Mouse (Mus musculus): ENCODE measurements around the gene Exosc1. TPM values are rescaled to one million over a fixed set of nuclear protein-coding genes. Genes with fewer than 3 reads are reported as not detected.

Gene Exosc1
- total and polyA plus RNA-seq, 2 experiments from 2014 or later: 1.7 to 32.1 TPM

DNA sequence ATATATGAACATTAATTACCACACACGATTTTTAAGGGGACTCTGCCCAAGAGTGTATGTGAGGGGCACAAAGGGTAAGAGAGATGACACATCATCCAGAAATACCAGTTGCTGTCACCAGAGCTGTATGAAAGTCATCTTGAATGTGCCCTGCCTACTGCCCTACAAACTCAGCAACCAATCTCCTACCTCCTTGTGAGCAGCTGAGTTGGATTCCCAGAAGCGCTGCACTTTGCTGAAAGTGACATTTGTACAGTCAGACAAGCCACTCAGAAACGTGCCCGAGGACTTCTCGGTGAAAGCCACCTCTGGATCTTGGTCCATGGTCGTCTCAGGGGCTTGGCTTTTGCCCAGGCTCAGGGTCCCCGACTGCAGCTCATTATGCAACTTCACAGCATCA lies 38.3 kb downstream of the Exosc1 start:
- peak overlapping the region; percentile 75 for H3K4me2 ChIP-seq (ENCODE audit: low read depth, low read length)
- peak overlapping the region; percentile 74 for H3K27ac ChIP-seq (ENCODE audit: low read depth)
- H3K9me3 ChIP-seq (replicated peaks; ENCODE audit: control insufficient read depth, low read length): no peaks in the 10 kb centered on the region
- H3K9ac ChIP-seq (replicated peaks; ENCODE audit: low read depth, low read length): peak overlapping the region; percentile 45
- H3K4me1 ChIP-seq (ENCODE audit: control insufficient read depth, insufficient read depth): peaks cover 16% of the 10 kb centered on the region
- 26% methylated on average over 7 of the region's 7 CpGs for WGBS
- TF ChIP-seq CTCF (IDR thresholded peaks at IDR 0.05; ENCODE audit: low read depth): no peak
- no peak for TF ChIP-seq EP300 (IDR thresholded peaks at IDR 0.05; ENCODE audit: low read depth)
- peak overlapping the region; percentile 59 for H3K4me3 ChIP-seq (ENCODE audit: low read depth, low read length)
- no peaks in the 10 kb centered on the region for H3K27me3 ChIP-seq (ENCODE audit: control insufficient read depth, insufficient read depth, low read length)
- H3K36me3 ChIP-seq (replicated peaks; ENCODE audit: control insufficient read depth, insufficient read depth, low read length): peaks cover 10% of the 10 kb centered on the region
- peak; percentile 41 for ATAC-seq (ENCODE audit: insufficient read depth, low read depth)
- peak; percentile 61 for DNase-seq (ENCODE audit: low spot score)

DNA sequence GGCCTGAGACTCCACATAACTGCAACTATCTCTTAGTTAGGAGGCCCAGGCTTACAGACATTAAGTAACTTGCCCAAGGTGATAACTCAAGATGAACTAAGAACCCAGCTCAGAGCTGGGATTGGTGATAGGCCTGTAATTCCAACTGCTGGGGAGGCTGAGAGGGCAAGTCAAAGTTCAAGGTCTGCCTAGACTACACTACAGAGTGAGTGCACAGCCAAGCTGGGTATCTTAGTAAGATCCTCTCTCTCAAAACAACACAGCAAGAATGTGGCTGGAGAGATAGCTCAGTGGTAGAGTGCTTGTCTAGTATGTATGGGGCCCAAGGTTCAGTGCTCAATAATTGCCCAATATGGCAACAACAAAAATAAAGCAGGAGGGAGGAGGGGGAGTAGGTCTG lies 45.0 kb downstream of the Exosc1 start:
- Histone ChIP-seq H3K27ac (ENCODE audit: low read depth) (no peak overlapping the region), H3K36me3 (replicated peaks; ENCODE audit: control insufficient read depth, insufficient read depth, low read length) (peaks cover 57% of the 10 kb centered on the region), H3K27me3 (ENCODE audit: control insufficient read depth, insufficient read depth, low read length) (no peaks in the 10 kb centered on the region), H3K9ac (replicated peaks; ENCODE audit: low read depth, low read length) (no peak overlapping the region), H3K4me2 (ENCODE audit: low read depth, low read length) (no peak overlapping the region), H3K9me3 (replicated peaks; ENCODE audit: control insufficient read depth, low read length) (no peaks in the 10 kb centered on the region), H3K4me3 (ENCODE audit: low read depth, low read length) (no peak overlapping the region), H3K4me1 (ENCODE audit: control insufficient read depth, insufficient read depth) (no peaks in the 10 kb centered on the region)
- TF ChIP-seq EP300 (IDR thresholded peaks at IDR 0.05; ENCODE audit: low read depth) (no peak), CTCF (IDR thresholded peaks at IDR 0.05; ENCODE audit: low read depth) (no peak)
- ATAC-seq (ENCODE audit: insufficient read depth, low read depth) (no peak), DNase-seq (ENCODE audit: low spot score) (no peak)

DNA sequence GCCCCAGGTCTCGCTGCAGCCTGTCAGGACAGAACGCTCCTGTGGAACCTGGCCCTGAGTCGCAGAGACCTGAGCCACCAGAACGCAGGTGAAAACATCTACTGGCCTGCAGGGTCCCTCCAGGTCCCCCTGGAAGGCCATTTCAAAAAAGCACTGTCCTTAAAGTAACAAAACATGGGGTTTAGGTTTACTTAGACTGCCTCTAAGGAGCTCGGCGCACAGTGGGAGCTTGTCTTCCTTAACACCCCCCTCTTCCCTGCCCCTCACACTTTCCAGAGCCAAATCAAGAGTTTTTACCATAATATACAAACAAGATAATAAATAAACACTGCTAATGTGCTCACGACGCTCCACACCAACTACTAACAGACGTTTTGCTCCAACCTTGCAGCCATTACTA lies 49.3 kb downstream of the Exosc1 start:
- Histone ChIP-seq H3K36me3 (replicated peaks; ENCODE audit: control insufficient read depth, insufficient read depth, low read length) (peaks cover 72% of the 10 kb centered on the region), H3K27me3 (ENCODE audit: control insufficient read depth, insufficient read depth, low read length) (no peaks in the 10 kb centered on the region), H3K4me1 (ENCODE audit: control insufficient read depth, insufficient read depth) (no peaks in the 10 kb centered on the region), H3K9ac (replicated peaks; ENCODE audit: low read depth, low read length) (no peak overlapping the region), H3K4me2 (ENCODE audit: low read depth, low read length) (no peak overlapping the region), H3K9me3 (replicated peaks; ENCODE audit: control insufficient read depth, low read length) (no peaks in the 10 kb centered on the region), H3K27ac (ENCODE audit: low read depth) (no peak overlapping the region), H3K4me3 (ENCODE audit: low read depth, low read length) (no peak overlapping the region)
- TF ChIP-seq CTCF (IDR thresholded peaks at IDR 0.05; ENCODE audit: low read depth) (no peak), EP300 (IDR thresholded peaks at IDR 0.05; ENCODE audit: low read depth) (no peak)
- no peak for DNase-seq (ENCODE audit: low spot score)
- WGBS: 94% methylated on average over 9 of the region's 9 CpGs
- no peak for ATAC-seq (ENCODE audit: insufficient read depth, low read depth)

DNA sequence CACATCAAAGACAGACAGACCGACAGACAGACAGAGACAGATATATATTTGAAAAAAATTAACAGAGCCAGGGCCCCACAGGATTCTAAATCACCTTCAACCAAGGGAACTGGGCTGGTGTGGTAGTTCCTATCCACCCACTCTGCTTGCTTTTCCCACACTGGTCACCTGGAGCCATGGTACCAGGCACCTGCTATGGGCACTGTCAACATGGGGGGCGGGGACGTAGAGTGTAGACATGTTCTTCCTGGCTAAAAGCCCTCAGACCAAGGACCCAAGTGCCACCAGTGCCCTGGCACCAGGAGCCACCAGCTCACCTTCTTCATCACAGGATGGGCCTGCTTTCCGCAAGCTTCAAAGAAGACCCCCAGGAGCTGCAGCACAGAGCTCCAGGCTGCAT lies 51.4 kb downstream of the Exosc1 start:
- no peak overlapping the region for H3K4me3 ChIP-seq (ENCODE audit: low read depth, low read length)
- no peak overlapping the region for H3K9ac ChIP-seq (replicated peaks; ENCODE audit: low read depth, low read length)
- DNase-seq (ENCODE audit: low spot score) (no peak), ATAC-seq (ENCODE audit: insufficient read depth, low read depth) (no peak)
- no peaks in the 10 kb centered on the region for H3K9me3 ChIP-seq (replicated peaks; ENCODE audit: control insufficient read depth, low read length)
- TF ChIP-seq EP300 (IDR thresholded peaks at IDR 0.05; ENCODE audit: low read depth) (no peak), CTCF (IDR thresholded peaks at IDR 0.05; ENCODE audit: low read depth) (no peak)
- H3K4me2 ChIP-seq (ENCODE audit: low read depth, low read length): no peak overlapping the region
- WGBS: 97% methylated on average over 4 of the region's 4 CpGs
- no peaks in the 10 kb centered on the region for H3K27me3 ChIP-seq (ENCODE audit: control insufficient read depth, insufficient read depth, low read length)
- no peaks in the 10 kb centered on the region for H3K4me1 ChIP-seq (ENCODE audit: control insufficient read depth, insufficient read depth)
- H3K36me3 ChIP-seq (replicated peaks; ENCODE audit: control insufficient read depth, insufficient read depth, low read length): peaks cover 72% of the 10 kb centered on the region
- no peak overlapping the region for H3K27ac ChIP-seq (ENCODE audit: low read depth)

DNA sequence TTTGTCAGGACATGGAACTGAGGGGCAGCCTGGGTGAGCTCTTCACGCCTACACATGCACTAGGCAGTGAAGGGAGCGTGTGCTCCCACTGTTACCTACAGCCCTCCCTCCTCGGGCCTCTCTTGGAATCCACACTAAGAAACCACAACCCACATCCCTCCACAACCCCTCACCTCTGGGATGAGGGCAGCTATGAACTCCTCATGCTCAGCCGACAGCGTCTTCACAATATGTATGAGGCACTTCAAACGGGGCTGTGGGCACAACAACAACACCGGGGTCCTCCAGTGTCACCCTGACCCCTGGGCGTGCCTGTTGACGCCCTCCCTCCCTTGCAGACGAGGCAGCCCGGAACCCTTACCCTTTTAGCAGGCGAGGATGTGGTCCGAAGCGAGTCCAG lies 58.9 kb downstream of the Exosc1 start:
- TF ChIP-seq CTCF (IDR thresholded peaks at IDR 0.05; ENCODE audit: low read depth) (no peak), EP300 (IDR thresholded peaks at IDR 0.05; ENCODE audit: low read depth) (no peak)
- H3K4me2 ChIP-seq (ENCODE audit: low read depth, low read length): no peak overlapping the region
- H3K9me3 ChIP-seq (replicated peaks; ENCODE audit: control insufficient read depth, low read length): no peaks in the 10 kb centered on the region
- H3K27ac ChIP-seq (ENCODE audit: low read depth): no peak overlapping the region
- no peak overlapping the region for H3K9ac ChIP-seq (replicated peaks; ENCODE audit: low read depth, low read length)
- H3K4me3 ChIP-seq (ENCODE audit: low read depth, low read length): no peak overlapping the region
- H3K36me3 ChIP-seq (replicated peaks; ENCODE audit: control insufficient read depth, insufficient read depth, low read length): peaks cover 66% of the 10 kb centered on the region
- no peaks in the 10 kb centered on the region for H3K4me1 ChIP-seq (ENCODE audit: control insufficient read depth, insufficient read depth)
- ATAC-seq (ENCODE audit: insufficient read depth, low read depth): no peak
- DNase-seq (ENCODE audit: low spot score): no peak
- WGBS: 89% methylated on average over 14 of the region's 14 CpGs
- H3K27me3 ChIP-seq (ENCODE audit: control insufficient read depth, insufficient read depth, low read length): no peaks in the 10 kb centered on the region

Other genes with a start within 250 kb of the Exosc1 start
- gene Slit1, start 189.8 kb downstream of the Exosc1 start, total RNA-seq (2014; rRNA removed; ENCODE audit: low replicate concordance): 0.61 TPM in 1 of 2 replicates, not detected in the other
- gene Slit1, start 189.8 kb downstream of the Exosc1 start, polyA plus RNA-seq (2015; fragmentation: Nextera tagmentation; extraction: Ambion mirVana): 0.10 TPM in 1 of 2 replicates, not detected in the other
- gene Arhgap19, start 131.4 kb downstream of the Exosc1 start, total RNA-seq (2014; rRNA removed; ENCODE audit: low replicate concordance): 11.1 and 13.2 TPM in 2 replicates
- gene Arhgap19, start 131.4 kb downstream of the Exosc1 start, polyA plus RNA-seq (2015; fragmentation: Nextera tagmentation; extraction: Ambion mirVana): 2.4 and 2.7 TPM in 2 replicates
- gene Frat1, start 103.5 kb downstream of the Exosc1 start, total RNA-seq (2014; rRNA removed; ENCODE audit: low replicate concordance): 2.1 and 5.9 TPM in 2 replicates
- gene Frat1, start 103.5 kb downstream of the Exosc1 start, polyA plus RNA-seq (2015; fragmentation: Nextera tagmentation; extraction: Ambion mirVana): 3.4 and 5.2 TPM in 2 replicates
- gene Frat2, start 85.3 kb downstream of the Exosc1 start, total RNA-seq (2014; rRNA removed; ENCODE audit: low replicate concordance): 5.6 and 8.7 TPM in 2 replicates
- gene Frat2, start 85.3 kb downstream of the Exosc1 start, polyA plus RNA-seq (2015; fragmentation: Nextera tagmentation; extraction: Ambion mirVana): 1.4 and 1.9 TPM in 2 replicates
- 4.5 and 7.7 TPM in 2 replicates for gene Rrp12, start 37.2 kb downstream of the Exosc1 start, total RNA-seq (2014; rRNA removed; ENCODE audit: low replicate concordance)
- 4.8 and 7.7 TPM in 2 replicates for gene Rrp12, start 37.2 kb downstream of the Exosc1 start, polyA plus RNA-seq (2015; fragmentation: Nextera tagmentation; extraction: Ambion mirVana)
- 290 and 335 TPM in 2 replicates for gene Pgam1, start 21.5 kb downstream of the Exosc1 start, total RNA-seq (2014; rRNA removed; ENCODE audit: low replicate concordance)
- 196 and 199 TPM in 2 replicates for gene Pgam1, start 21.5 kb downstream of the Exosc1 start, polyA plus RNA-seq (2015; fragmentation: Nextera tagmentation; extraction: Ambion mirVana)
- gene Zdhhc16, start 57 bp upstream of the Exosc1 start, total RNA-seq (2014; rRNA removed; ENCODE audit: low replicate concordance): 44.3 and 53.2 TPM in 2 replicates
- 37.3 and 38.3 TPM in 2 replicates for gene Zdhhc16, start 57 bp upstream of the Exosc1 start, polyA plus RNA-seq (2015; fragmentation: Nextera tagmentation; extraction: Ambion mirVana)
- 34.9 and 39.3 TPM in 2 replicates for gene Mms19, start 47.7 kb upstream of the Exosc1 start, total RNA-seq (2014; rRNA removed; ENCODE audit: low replicate concordance)
- 11.5 and 13.1 TPM in 2 replicates for gene Mms19, start 47.7 kb upstream of the Exosc1 start, polyA plus RNA-seq (2015; fragmentation: Nextera tagmentation; extraction: Ambion mirVana)
- 29.6 and 38.7 TPM in 2 replicates for gene Ubtd1, start 48.3 kb upstream of the Exosc1 start, total RNA-seq (2014; rRNA removed; ENCODE audit: low replicate concordance)
- gene Ubtd1, start 48.3 kb upstream of the Exosc1 start, polyA plus RNA-seq (2015; fragmentation: Nextera tagmentation; extraction: Ambion mirVana): 21.9 and 24.8 TPM in 2 replicates
- not detected in 2 replicates for gene Ankrd2, start 102.6 kb upstream of the Exosc1 start, total RNA-seq (2014; rRNA removed; ENCODE audit: low replicate concordance)
- gene Ankrd2, start 102.6 kb upstream of the Exosc1 start, polyA plus RNA-seq (2015; fragmentation: Nextera tagmentation; extraction: Ambion mirVana): 0.14 TPM in 2 replicates
- gene Hoga1, start 112.2 kb upstream of the Exosc1 start, total RNA-seq (2014; rRNA removed; ENCODE audit: low replicate concordance): 1.2 and 1.3 TPM in 2 replicates
- 1.4 and 1.5 TPM in 2 replicates for gene Hoga1, start 112.2 kb upstream of the Exosc1 start, polyA plus RNA-seq (2015; fragmentation: Nextera tagmentation; extraction: Ambion mirVana)
- gene 4933411K16Rik, start 118.8 kb upstream of the Exosc1 start, total RNA-seq (2014; rRNA removed; ENCODE audit: low replicate concordance): 0.15 TPM in 1 of 2 replicates, not detected in the other
- gene 4933411K16Rik, start 118.8 kb upstream of the Exosc1 start, polyA plus RNA-seq (2015; fragmentation: Nextera tagmentation; extraction: Ambion mirVana): not detected in 2 replicates
- 1.7 and 2.3 TPM in 2 replicates for gene Morn4, start 152.9 kb upstream of the Exosc1 start, total RNA-seq (2014; rRNA removed; ENCODE audit: low replicate concordance)
- 5.2 and 5.7 TPM in 2 replicates for gene Morn4, start 152.9 kb upstream of the Exosc1 start, polyA plus RNA-seq (2015; fragmentation: Nextera tagmentation; extraction: Ambion mirVana)
- 6.7 and 6.9 TPM in 2 replicates for gene Pi4k2a, start 157.0 kb upstream of the Exosc1 start, total RNA-seq (2014; rRNA removed; ENCODE audit: low replicate concordance)
- gene Pi4k2a, start 157.0 kb upstream of the Exosc1 start, polyA plus RNA-seq (2015; fragmentation: Nextera tagmentation; extraction: Ambion mirVana): 12.6 and 13.4 TPM in 2 replicates
- 39.9 and 52.6 TPM in 2 replicates for gene Avpi1, start 195.6 kb upstream of the Exosc1 start, total RNA-seq (2014; rRNA removed; ENCODE audit: low replicate concordance)
- 43.0 and 46.0 TPM in 2 replicates for gene Avpi1, start 195.6 kb upstream of the Exosc1 start, polyA plus RNA-seq (2015; fragmentation: Nextera tagmentation; extraction: Ambion mirVana)
- 35.0 and 44.6 TPM in 2 replicates for gene Marveld1, start 214.0 kb upstream of the Exosc1 start, total RNA-seq (2014; rRNA removed; ENCODE audit: low replicate concordance)
- gene Marveld1, start 214.0 kb upstream of the Exosc1 start, polyA plus RNA-seq (2015; fragmentation: Nextera tagmentation; extraction: Ambion mirVana): 7.2 and 8.6 TPM in 2 replicates
- gene Zfyve27, start 230.5 kb upstream of the Exosc1 start, total RNA-seq (2014; rRNA removed; ENCODE audit: low replicate concordance): 20.4 and 27.2 TPM in 2 replicates
- gene Zfyve27, start 230.5 kb upstream of the Exosc1 start, polyA plus RNA-seq (2015; fragmentation: Nextera tagmentation; extraction: Ambion mirVana): 16.2 and 18.3 TPM in 2 replicates

Measured in heart, postnatal 0 days (tissue).